Mouse (Mus musculus) CH12.LX (cell line): Measurements from ENCODE around the gene Olfr164. TPM values are rescaled to one million over a fixed set of nuclear protein-coding genes. Genes with fewer than 3 reads are reported as not detected.

ENCODE experiments used
- DNase-seq: peaks from one replicate; pipeline ENCODE4 v3.0.0-alpha.2; 2013; ENCODE audit errors: extremely low read depth
- H3K27ac ChIP-seq: 2 replicates; pipeline ENCODE4 v1.5.1; 2012; ENCODE audit warnings: low read depth, mild to moderate bottlenecking, control low read depth, moderate library complexity; ENCODE audit not compliant: insufficient read depth
- H3K27me3 ChIP-seq: replicated peaks from 2 replicates; pipeline ENCODE3; 2012; ENCODE audit warnings: inconsistent platforms
- H3K36me3 ChIP-seq, 2 experiments: replicated peaks in 1 of 2; 2 replicates each; pipeline versions ENCODE3 to v1.6.1; 2012; ENCODE audit warnings: inconsistent platforms in 1 of 2, low read length in 1 of 2, mild to moderate bottlenecking in 1 of 2, mixed read lengths in 1 of 2, moderate library complexity in 1 of 2; ENCODE audit not compliant: control insufficient read depth in 1 of 2, insufficient read depth in 1 of 2
- H3K4me1 ChIP-seq, 2 experiments: 2 replicates each; pipeline ENCODE4 v1.6.1; 2012; ENCODE audit warnings: inconsistent platforms in 1 of 2, moderate library complexity in 1 of 2; ENCODE audit not compliant: insufficient read depth in 2 of 2, control insufficient read depth in 1 of 2
- H3K4me2 ChIP-seq: 2 replicates; pipeline ENCODE4 v1.6.1; 2012; ENCODE audit warnings: low read depth, mild to moderate bottlenecking, control low read depth; ENCODE audit not compliant: poor library complexity, insufficient read depth, severe bottlenecking
- H3K4me3 ChIP-seq, 3 experiments: fragments of 150-350 bp in 1 of 3; sonication (generic) in 1 of 3; replicated peaks in 1 of 3; 2 replicates each; pipeline versions ENCODE3 to v1.5.1; 2011 to 2012; ENCODE audit warnings: low read depth in 2 of 3, low read length in 2 of 3, mild to moderate bottlenecking in 2 of 3, moderate library complexity in 2 of 3, control low read depth in 1 of 3, improper control_type of control experiment in 1 of 3, inconsistent platforms in 1 of 3, mixed read lengths in 1 of 3; ENCODE audit not compliant: poor library complexity in 1 of 3
- H3K79me2 ChIP-seq: replicated peaks from 2 replicates; pipeline ENCODE4 v1.6.1; 2012; ENCODE audit warnings: mild to moderate bottlenecking, moderate library complexity; ENCODE audit not compliant: control insufficient read depth, poor library complexity, insufficient read depth, severe bottlenecking; ENCODE audit errors: extremely low read depth
- H3K9ac ChIP-seq: 2 replicates; pipeline ENCODE4 v1.6.1; 2012; ENCODE audit warnings: low read depth, mild to moderate bottlenecking, control low read depth, moderate library complexity; ENCODE audit not compliant: insufficient read depth
- H3K9me3 ChIP-seq: replicated peaks from 2 replicates; pipeline ENCODE3; 2012; ENCODE audit warnings: low read length, inconsistent platforms, mixed read lengths
- BHLHE40 ChIP-seq: IDR thresholded peaks from 2 replicates; pipeline ENCODE4 v1.6.1; 2011; ENCODE audit warnings: mild to moderate bottlenecking, low read depth, low read length, improper control_type of control experiment
- CHD1 ChIP-seq: IDR thresholded peaks from 2 replicates; pipeline ENCODE4 v1.6.1; 2012; ENCODE audit warnings: low read depth, low read length, improper control_type of control experiment, inconsistent platforms
- CHD2 ChIP-seq: IDR thresholded peaks from 2 replicates; pipeline ENCODE4 v1.6.1; 2011; ENCODE audit warnings: low read length, improper control_type of control experiment
- CTCF ChIP-seq, 2 experiments: IDR thresholded peaks in 1 of 2; conservative IDR thresholded peaks in 1 of 2; 2 replicates each; pipeline ENCODE4 v1.5.1; 2011 to 2012; ENCODE audit warnings: low read depth in 2 of 2, low read length in 2 of 2, improper control_type of control experiment in 1 of 2, inconsistent platforms in 1 of 2, mild to moderate bottlenecking in 1 of 2, moderate library complexity in 1 of 2
- E2F4 ChIP-seq: IDR thresholded peaks from 2 replicates; pipeline ENCODE4 v1.6.1; 2011; ENCODE audit warnings: low read depth, low read length, improper control_type of control experiment; ENCODE audit not compliant: insufficient replicate concordance
- ELF1 ChIP-seq: IDR thresholded peaks from 2 replicates; pipeline ENCODE4 v1.6.1; 2014; ENCODE audit warnings: low read depth, mild to moderate bottlenecking, inconsistent platforms, low read length, improper control_type of control experiment
- EP300 ChIP-seq: IDR thresholded peaks from 2 replicates; pipeline ENCODE4 v1.6.1; 2011; ENCODE audit warnings: low read length, improper control_type of control experiment
- ETS1 ChIP-seq: conservative IDR thresholded peaks from 2 replicates; pipeline ENCODE4 v1.6.1; 2012; ENCODE audit warnings: low read depth, mild to moderate bottlenecking, inconsistent platforms, low read length, improper control_type of control experiment, moderate library complexity
- GABPA ChIP-seq: IDR thresholded peaks from 2 replicates; pipeline ENCODE4 v1.6.1; 2012; ENCODE audit warnings: low read depth, low read length, improper control_type of control experiment, inconsistent platforms; ENCODE audit not compliant: insufficient replicate concordance
- HCFC1 ChIP-seq: IDR thresholded peaks from 2 replicates; pipeline ENCODE4 v1.6.1; 2012; ENCODE audit warnings: low read depth, mild to moderate bottlenecking, inconsistent platforms, low read length, improper control_type of control experiment
- IRF4 ChIP-seq: IDR thresholded peaks from 2 replicates; pipeline ENCODE4 v1.6.1; 2014; ENCODE audit warnings: low read depth, mild to moderate bottlenecking, inconsistent platforms, low read length, improper control_type of control experiment
- JUND ChIP-seq: conservative IDR thresholded peaks from 2 replicates; pipeline ENCODE4 v1.6.1; 2011; ENCODE audit warnings: low read depth, low read length, improper control_type of control experiment
- MAFK ChIP-seq: IDR thresholded peaks from 2 replicates; pipeline ENCODE4 v1.6.1; 2011; ENCODE audit warnings: low read length, improper control_type of control experiment; ENCODE audit not compliant: insufficient replicate concordance
- MAX ChIP-seq: IDR thresholded peaks from 2 replicates; pipeline ENCODE4 v1.6.1; 2011; ENCODE audit warnings: low read length, improper control_type of control experiment
- MEF2A ChIP-seq: IDR thresholded peaks from 2 replicates; pipeline ENCODE4 v1.6.1; 2014; ENCODE audit warnings: low read depth, mild to moderate bottlenecking, inconsistent platforms, low read length, improper control_type of control experiment, borderline replicate concordance
- MXI1 ChIP-seq: IDR thresholded peaks from 2 replicates; pipeline ENCODE4 v1.6.1; 2011; ENCODE audit warnings: mild to moderate bottlenecking, low read depth, low read length, improper control_type of control experiment
- MYC ChIP-seq: IDR thresholded peaks from 2 replicates; pipeline ENCODE4 v1.6.1; 2011; ENCODE audit warnings: low read depth, mild to moderate bottlenecking, improper control_type of control experiment, low read length
- NELFE ChIP-seq: IDR thresholded peaks from 2 replicates; pipeline ENCODE4 v1.6.1; 2011; ENCODE audit warnings: low read depth, low read length, improper control_type of control experiment
- NRF1 ChIP-seq: IDR thresholded peaks from 2 replicates; pipeline ENCODE4 v1.6.1; 2014; ENCODE audit warnings: low read depth, mild to moderate bottlenecking, inconsistent platforms, low read length, improper control_type of control experiment, moderate library complexity
- PAX5 ChIP-seq: IDR thresholded peaks from 2 replicates; pipeline ENCODE4 v1.6.1; 2012; ENCODE audit warnings: low read length, inconsistent platforms, mixed read lengths
- POLR2A ChIP-seq: IDR thresholded peaks from 2 replicates; pipeline ENCODE4 v1.6.1; 2011; ENCODE audit warnings: low read depth, mild to moderate bottlenecking, improper control_type of control experiment, low read length
- POLR2AphosphoS2 ChIP-seq: IDR thresholded peaks from 2 replicates; pipeline ENCODE4 v1.6.1; 2011; ENCODE audit warnings: low read depth, low read length, improper control_type of control experiment
- SIN3A ChIP-seq: IDR thresholded peaks from 2 replicates; pipeline ENCODE4 v1.6.1; 2012; ENCODE audit warnings: low read length, improper control_type of control experiment, inconsistent platforms
- UBTF ChIP-seq: IDR thresholded peaks from 2 replicates; pipeline ENCODE4 v1.6.1; 2012; ENCODE audit warnings: low read depth, mild to moderate bottlenecking, inconsistent platforms, low read length, improper control_type of control experiment, moderate library complexity
- USF2 ChIP-seq: conservative IDR thresholded peaks from 2 replicates; pipeline ENCODE4 v1.6.1; 2011; ENCODE audit warnings: low read depth, low read length, improper control_type of control experiment
- ZKSCAN1 ChIP-seq: IDR thresholded peaks from 2 replicates; pipeline ENCODE4 v1.6.1; 2012; ENCODE audit warnings: low read depth, inconsistent platforms, low read length, improper control_type of control experiment, borderline replicate concordance
- ZMIZ1 ChIP-seq: IDR thresholded peaks from 2 replicates; pipeline ENCODE4 v1.6.1; 2012; ENCODE audit warnings: low read depth, mild to moderate bottlenecking, inconsistent platforms, low read length, improper control_type of control experiment
- ZNF384 ChIP-seq: IDR thresholded peaks from 2 replicates; pipeline ENCODE4 v1.6.1; 2012; ENCODE audit warnings: low read depth, low read length, improper control_type of control experiment, inconsistent platforms
- dilution Hi-C: fragments of 300-500 bp; cut with MboI; formaldehyde crosslinking; loops from 2 replicates; pipeline ENCODE4 v1.14.3; 2020; ENCODE audit warnings: low sequenced_read_pairs; ENCODE audit not compliant: extremely low pct_unique_long_range_greater_than_20kb, extremely low pct_ligation_motif_present
- in situ Hi-C: fragments of 300-500 bp; cut with MboI; formaldehyde crosslinking; loops from 3 replicates; pipeline ENCODE4 v1.14.3; 2019; ENCODE audit warnings: low sequenced_read_pairs, low pct_ligation_motif_present, low pct_unique_long_range_greater_than_20kb, mixed read lengths
- polyA plus RNA-seq: library from polyadenylated mRNA; unstranded; fragments of >175 nt; gene quantifications from 2 replicates; pipeline ENCODE4 v1.2.1, GENCODE M21; 2012; ENCODE audit warnings: low read depth; ENCODE audit not compliant: insufficient read length
- total RNA-seq, 2 experiments: library from RNA; depleted of rRNA; stranded (reverse); fragments of 300-350 nt in 1 of 2; fragments of >200 nt in 1 of 2; gene quantifications; 2 replicates each; pipeline ENCODE4 v1.2.3; 2012 to 2014

Olfr164 gene
- total and polyA plus RNA-seq, 3 experiments: 0.19 to 0.21 TPM; not detected in 1

- Histone ChIP-seq H3K9ac (peak overlapping the region; percentile 81), H3K27ac (peak overlapping the region; percentile 99), H3K79me2 (0 out of 2 replicates have a peak, but pooled peaks cover 1% of the 10 kb centered on the region), H3K4me1 (peaks cover 13 to 59% of the 10 kb centered on the region in 2 experiments), H3K36me3 (peaks cover 9 to 20% of the 10 kb centered on the region in 2 experiments), H3K4me2 (peak overlapping the region; percentile 93), H3K27me3 (no peaks in the 10 kb centered on the region), H3K4me3 (peak overlapping the region; percentile 19 to 50 (median 49)), H3K9me3 (peaks cover 19% of the 10 kb centered on the region)
- dilution Hi-C loops: no loop called here
- in situ Hi-C loops: loop anchor here (5.0 kb wide), 1 partner anchor 44 kb away; no protein-coding TSS in a partner anchor
- peak; percentile 47 for DNase-seq
- peak; percentile 96; the same call in 1 of the 2 replicates for TF ChIP-seq CHD1
- no peak for TF ChIP-seq E2F4
- 0 out of 2 replicates have a peak, but pooled peaks have one; percentile 30 for TF ChIP-seq MXI1
- TF ChIP-seq ZNF384: peak; percentile 94
- no peak; the same call in 1 of the 2 replicates for TF ChIP-seq NELFE
- TF ChIP-seq ZKSCAN1: no peak
- TF ChIP-seq UBTF: 0 out of 2 replicates have a peak, but pooled peaks have one; percentile 18
- TF ChIP-seq CTCF (conservative IDR thresholded peaks at IDR 0.05 in 1 of 2, IDR thresholded peaks at IDR 0.05 in 1 of 2; ENCODE audit: low read depth in 2 of 2, low read length in 2 of 2): no peak
- peak; percentile 74 for TF ChIP-seq ZMIZ1
- no peak; the same call in 1 of the 2 replicates for TF ChIP-seq HCFC1
- peak; percentile 90 for TF ChIP-seq POLR2AphosphoS2
- TF ChIP-seq MEF2A: no peak; the same call in 1 of the 2 replicates
- no peak for TF ChIP-seq MAFK
- peak; percentile 90 for TF ChIP-seq BHLHE40
- TF ChIP-seq USF2: no peak; the same call in 1 of the 2 replicates
- TF ChIP-seq CHD2: no peak
- peak; percentile 21; the same call in 1 of the 2 replicates for TF ChIP-seq ETS1
- TF ChIP-seq NRF1: 0 out of 2 replicates have a peak, but pooled peaks have one; percentile 33
- TF ChIP-seq POLR2A: peak; percentile 51; the same call in 1 of the 2 replicates
- peak; percentile 36; the same call in 1 of the 2 replicates for TF ChIP-seq MYC
- TF ChIP-seq GABPA: no peak
- peak; percentile 53; the same call in 1 of the 2 replicates for TF ChIP-seq EP300
- TF ChIP-seq MAX: no peak; the same call in 1 of the 2 replicates
- TF ChIP-seq ELF1: no peak
- no peak for TF ChIP-seq IRF4
- TF ChIP-seq SIN3A: peak; percentile 76
- peak; percentile 5; the same call in 1 of the 2 replicates for TF ChIP-seq JUND
- TF ChIP-seq PAX5: no peak
Observed at GRCm38 (mm10) chr16:19240792-19241538, 72.9 kb downstream of the Olfr164 start.
